Comparison of ENCODE assay signal across 17 mouse cellular contexts in the genomic region with DNA sequence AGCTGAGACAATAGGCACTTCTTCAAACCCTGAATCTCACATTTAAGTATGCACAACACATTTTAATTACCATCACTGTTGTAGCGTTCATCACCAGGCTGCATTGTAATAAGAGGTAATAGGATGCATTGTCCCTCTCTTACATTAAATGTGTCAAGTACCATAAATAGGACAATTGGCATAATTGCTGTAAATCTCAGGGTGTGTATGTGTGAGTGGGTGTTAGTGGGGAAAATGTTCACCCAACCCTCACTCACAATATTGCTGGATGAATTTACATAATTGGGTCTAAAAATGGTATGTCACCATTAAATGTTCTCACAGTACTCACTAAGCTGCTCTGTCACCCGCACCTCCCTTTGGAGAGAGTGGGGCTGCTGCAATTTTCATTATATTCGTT.
"Had no signal": no experiment of that assay in that cellular context is flagged by ENCODE, and none has a peak within 500 bp of the region (broad histone marks: within the 10 kb centered on the region; RNA-seq: fewer than 3 reads in every experiment).

No protein-coding gene starts in this region.

- H3K4me1 ChIP-seq: limb, embryonic 12.5 days; liver, embryonic 13.5 days; midbrain, embryonic 10.5 days; neural tube, embryonic 13.5 days had no signal

- H3K27ac ChIP-seq: kidney, postnatal 0 days; layer of hippocampus, adult 2 months; limb, embryonic 12.5 days; liver, embryonic 13.5 days; midbrain, embryonic 10.5 days; neural tube, embryonic 13.5 days had no signal

- H3K4me2 ChIP-seq: limb, embryonic 12.5 days; liver, embryonic 13.5 days; neural tube, embryonic 13.5 days had no signal

- ATAC-seq: midbrain, embryonic 16.5 days had no signal

- H3K36me3 ChIP-seq: limb, embryonic 12.5 days; liver, embryonic 13.5 days; midbrain, embryonic 10.5 days; neural tube, embryonic 13.5 days had no signal

- H3K9me3 ChIP-seq: limb, embryonic 12.5 days; liver, embryonic 13.5 days; midbrain, embryonic 10.5 days; neural tube, embryonic 13.5 days had no signal

- H3K4me3 ChIP-seq: layer of hippocampus, adult 2 months; limb, embryonic 12.5 days; liver, embryonic 13.5 days; midbrain, embryonic 10.5 days; neural tube, embryonic 13.5 days had no signal

- DNase-seq: kidney, adult 11 months; kidney, adult 9 months; kidney, postnatal 36 days; liver; liver, embryonic 13.5 days; lung, adult 18-20 months; lung, postnatal 36 days; right cerebral cortex, postnatal 4 days; spleen, adult 18-20 months; thymus, adult 2 months; thymus, postnatal 25 days had no signal

- H3K27me3 ChIP-seq: limb, embryonic 12.5 days; liver, embryonic 13.5 days; neural tube, embryonic 13.5 days had no signal

- H3K9ac ChIP-seq: limb, embryonic 12.5 days; liver, embryonic 13.5 days; neural tube, embryonic 13.5 days had no signal
